1 mouse cellular context compared by ENCODE assay signal in the genomic region with DNA sequence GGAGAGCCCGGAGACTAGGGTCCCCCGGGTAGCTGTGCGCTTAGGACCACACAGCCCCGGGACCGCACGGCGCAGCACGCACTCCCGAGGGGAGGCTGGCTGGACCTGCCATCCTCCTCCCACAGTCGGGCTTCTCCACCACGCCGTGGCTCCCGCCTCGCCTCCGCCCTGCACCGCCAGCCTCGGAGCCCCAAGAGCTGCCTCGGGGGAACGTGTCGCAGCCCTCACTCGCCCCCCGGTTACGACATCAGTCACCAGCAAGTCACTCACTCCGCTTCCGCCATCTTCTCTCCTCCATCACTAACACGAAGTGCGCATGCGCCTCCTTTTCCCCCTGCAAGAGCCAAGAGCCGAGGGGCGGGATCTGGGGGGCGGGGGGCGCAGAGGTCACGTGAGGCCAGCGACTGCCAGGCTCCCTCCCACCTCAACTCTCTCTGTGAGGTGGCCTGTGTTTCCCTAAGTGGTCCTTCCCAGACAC.
TF ChIP-seq lines count a peak whose summit lies in the region.

Gene Phc3, minus strand, starts transcription at position 312 of the 478 bp plus-strand sequence.

TF ChIP-seq in CH12.LX, 34 proteins besides CTCF, POLR2A, EP300 and RAD21 (continued from another document):
- TF ChIP-seq UBTF (IDR thresholded peaks at IDR 0.05; ENCODE audit: low read depth, low read length) (peak; percentile 15; the same call in 1 of the 2 replicates), ZMIZ1 (IDR thresholded peaks at IDR 0.05; ENCODE audit: low read depth, low read length) (peak; percentile 80; the same call in 1 of the 2 replicates), TBP (conservative IDR thresholded peaks at IDR 0.05; ENCODE audit: low read depth, low read length) (peak; percentile 45; the same call in 1 of the 2 replicates), MXI1 (IDR thresholded peaks at IDR 0.05; ENCODE audit: low read depth, low read length) (peak; percentile 60; the same call in 1 of the 2 replicates), SMC3 (IDR thresholded peaks at IDR 0.05; ENCODE audit: low read depth, low read length) (no peak), SIN3A (IDR thresholded peaks at IDR 0.05; ENCODE audit: low read length) (peak; percentile 80), BHLHE40 (IDR thresholded peaks at IDR 0.05; ENCODE audit: low read depth, low read length) (peak; percentile 96), USF1 (IDR thresholded peaks at IDR 0.05; ENCODE audit: low read depth, low read length) (peak; percentile 96), ZKSCAN1 (IDR thresholded peaks at IDR 0.05; ENCODE audit: borderline replicate concordance, low read depth, low read length) (no peak), JUND (conservative IDR thresholded peaks at IDR 0.05; ENCODE audit: low read depth, low read length) (no peak), KAT2A (IDR thresholded peaks at IDR 0.05; ENCODE audit: insufficient replicate concordance, low read length) (no peak), ZNF384 (IDR thresholded peaks at IDR 0.05; ENCODE audit: low read depth, low read length) (no peak), HCFC1 (IDR thresholded peaks at IDR 0.05; ENCODE audit: low read depth, low read length) (peak; percentile 71), MAZ (IDR thresholded peaks at IDR 0.05; ENCODE audit: low read depth, low read length) (peak; percentile 93), MYC (IDR thresholded peaks at IDR 0.05; ENCODE audit: low read depth, low read length) (no peak), CHD1 (IDR thresholded peaks at IDR 0.05; ENCODE audit: low read depth, low read length) (no peak; the same call in 1 of the 2 replicates), ELF1 (IDR thresholded peaks at IDR 0.05; ENCODE audit: low read depth, low read length) (peak; percentile 85), MAFK (IDR thresholded peaks at IDR 0.05; ENCODE audit: insufficient replicate concordance, low read length) (no peak), ETS1 (conservative IDR thresholded peaks at IDR 0.05; ENCODE audit: low read depth, low read length) (no peak), RCOR1 (conservative IDR thresholded peaks at IDR 0.05; ENCODE audit: low read depth, low read length) (no peak), CHD2 (IDR thresholded peaks at IDR 0.05; ENCODE audit: low read length) (0 out of 2 replicates have a peak, but pooled peaks have one; percentile 30), E2F4 (IDR thresholded peaks at IDR 0.05; ENCODE audit: insufficient replicate concordance, low read depth, low read length) (no peak), JUN (IDR thresholded peaks at IDR 0.05; ENCODE audit: insufficient read depth, low read depth, low read length) (no peak)
